Mouse (Mus musculus) neutrophil, adult 5-6 weeks (primary cell): Measurements from ENCODE around the gene Gm10491. TPM values are rescaled to one million over a fixed set of nuclear protein-coding genes. Genes with fewer than 3 reads are reported as not detected.
"Not testable (repeated sequence)": the region's sequence is repeated elsewhere in the genome, so short reads cannot be mapped to it uniquely, and the experiment has no call there.

Experiments
- ATAC-seq: fragments of 151-379, 151-347 bp; 2 replicates; pipeline ENCODE4 v1.8.0; 2017; ENCODE audit warnings: mild to moderate bottlenecking, moderate TSS enrichment; ENCODE audit not compliant: insufficient number of reproducible peaks, poor library complexity, low FRiP score, severe bottlenecking; ENCODE audit errors: extremely low read depth
- total RNA-seq: library from RNA; stranded (forward); fragments of 200-1000 nt; gene quantifications from 2 replicates; pipeline ENCODE4 v1.2.3, GENCODE M21; 2017

Gene Gm10491
- not detected in 2 replicates for total RNA-seq

DNA sequence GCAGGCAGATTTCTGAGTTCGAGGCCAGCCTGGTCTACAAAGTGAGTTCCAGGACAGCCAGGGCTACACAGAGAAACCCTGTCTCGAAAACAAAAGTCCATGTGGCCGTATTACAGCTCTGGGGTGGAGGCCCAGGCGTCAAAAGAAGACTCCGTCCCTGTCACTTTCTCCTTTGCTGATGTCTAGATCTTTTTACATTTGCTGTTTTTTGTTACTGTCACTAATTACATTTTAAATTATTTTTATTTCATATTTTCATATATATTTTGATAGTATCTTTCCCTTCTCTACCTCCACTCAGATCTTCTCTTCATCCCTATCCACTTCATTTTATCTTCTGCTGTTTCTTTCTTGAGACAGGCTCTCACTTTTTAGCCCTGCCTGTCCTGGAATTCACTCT, at the start of gene Gm10491:
Gene Gm10491 (minus strand): TSS at position 101 of the 400 bp plus-strand sequence.
- no peak for ATAC-seq

GRCm38 (mm10) chrX:7950091-7950490, 42.5 kb upstream of the Gm10491 start:
- no peak for ATAC-seq

- peak; percentile 93 for ATAC-seq
These were observed 40.4 kb upstream of the Gm10491 start for GRCm38 (mm10) chrX:7947900-7948492.

GRCm38 (mm10) chrX:7947108-7947899, 39.7 kb upstream of the Gm10491 start, which contains the start of gene Hdac6:
Hdac6 (minus strand) TSS chrX:7947889.
- ATAC-seq, result no peak

GRCm38 (mm10) chrX:7945618-7946017, 38.0 kb upstream of the Gm10491 start:
- no peak for ATAC-seq

DNA sequence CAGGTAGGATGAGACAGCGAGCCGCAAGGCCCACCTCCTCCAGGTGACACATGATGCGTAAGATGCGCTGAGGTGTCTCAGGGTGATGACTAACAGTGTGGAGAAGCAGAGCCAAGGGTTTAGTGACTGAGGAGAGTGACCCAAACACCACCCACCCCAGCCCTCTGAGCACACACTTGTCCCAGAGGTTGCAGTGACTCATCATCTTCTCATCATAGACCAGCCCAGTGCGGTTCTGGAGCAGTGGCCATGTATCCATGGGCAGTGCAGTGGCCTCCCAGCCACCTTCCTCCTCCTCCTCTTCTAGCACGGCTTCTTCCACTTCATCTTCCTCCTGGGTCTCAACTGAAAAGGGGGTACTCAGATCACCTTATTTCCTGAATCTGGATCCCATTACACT, 30.0 kb upstream of the Gm10491 start:
- no peak for ATAC-seq

- ATAC-seq, result no peak
These were observed 29.2 kb upstream of the Gm10491 start for GRCm38 (mm10) chrX:7936874-7937273.

DNA sequence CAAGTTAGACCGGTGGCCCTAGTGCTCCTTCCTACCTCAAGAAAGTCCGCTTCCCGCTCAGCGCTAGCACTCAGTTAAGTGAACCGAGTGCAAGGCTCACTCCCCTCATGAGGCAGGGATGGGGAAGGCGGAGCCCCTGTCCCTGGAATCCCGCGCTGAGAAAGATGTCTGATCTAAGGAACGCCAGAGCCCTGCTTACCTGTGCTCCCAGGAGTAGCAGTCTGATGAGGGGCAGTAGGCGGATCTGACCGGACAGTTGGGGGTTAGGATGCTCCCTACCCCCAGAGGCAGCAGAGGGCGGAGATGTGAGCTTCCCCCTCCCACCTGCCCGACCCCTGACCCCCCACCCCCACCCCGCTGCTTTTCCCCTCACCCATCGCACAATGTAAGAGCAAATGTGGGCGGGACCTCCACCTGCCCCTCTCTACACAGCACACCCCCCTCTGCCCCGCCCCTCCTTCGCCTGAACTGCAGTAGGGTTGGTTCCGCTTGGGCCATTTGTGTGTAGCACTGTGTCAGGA, 20.7 kb upstream of the Gm10491 start, which contains the start of gene Eras:
Gene Eras (minus strand): TSS at position 338 of the 521 bp plus-strand sequence.
- no peak for ATAC-seq

GRCm38 (mm10) chrX:7927116-7927515, 19.5 kb upstream of the Gm10491 start:
- ATAC-seq, result no peak

- no peak for ATAC-seq
These were observed 18.6 kb upstream of the Gm10491 start for GRCm38 (mm10) chrX:7926266-7926665.

- ATAC-seq, result no peak
These were observed 14.4 kb upstream of the Gm10491 start for GRCm38 (mm10) chrX:7922032-7922431.

DNA sequence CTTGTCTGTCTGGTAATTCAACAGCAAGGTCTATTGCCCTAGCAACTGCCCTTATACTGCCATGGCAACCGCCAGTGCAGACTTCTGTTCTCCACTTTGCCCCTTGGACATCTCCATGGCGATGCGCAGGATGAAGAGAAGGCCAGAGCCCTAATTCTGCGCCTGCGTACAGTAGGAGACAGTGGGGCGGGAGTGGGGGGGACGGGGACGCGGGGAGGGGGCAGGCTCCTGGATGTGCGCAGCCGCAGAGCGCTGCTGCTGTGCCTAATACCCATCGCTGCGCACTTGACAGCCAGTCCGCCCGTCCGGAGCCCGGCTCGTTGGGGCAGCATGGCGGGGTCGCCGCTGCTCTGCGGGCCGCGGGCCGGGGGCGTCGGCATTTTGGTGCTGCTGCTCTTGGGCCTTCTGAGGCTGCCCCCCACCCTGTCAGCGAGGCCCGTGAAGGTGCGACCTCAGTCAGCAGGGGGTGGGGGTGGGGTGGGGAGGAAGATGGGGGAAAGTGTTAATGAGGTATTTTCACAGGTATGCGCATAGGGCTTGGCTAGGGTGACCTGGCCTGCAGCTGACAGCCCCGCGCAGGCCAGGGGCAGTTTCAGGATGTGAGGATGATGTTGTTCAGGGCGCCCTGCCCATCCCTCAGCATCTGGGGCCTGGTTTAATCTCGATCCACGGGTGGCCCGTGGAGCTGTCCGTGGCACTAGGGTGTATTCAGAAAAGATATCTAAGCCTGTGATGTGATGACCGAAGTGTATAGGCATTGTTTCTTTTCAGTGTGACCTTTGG, 12.2 kb upstream of the Gm10491 start, which contains the start of gene Pcsk1n:
Gene Pcsk1n (plus strand): TSS at position 222 of the 783 bp plus-strand sequence.
- ATAC-seq, result no peak

DNA sequence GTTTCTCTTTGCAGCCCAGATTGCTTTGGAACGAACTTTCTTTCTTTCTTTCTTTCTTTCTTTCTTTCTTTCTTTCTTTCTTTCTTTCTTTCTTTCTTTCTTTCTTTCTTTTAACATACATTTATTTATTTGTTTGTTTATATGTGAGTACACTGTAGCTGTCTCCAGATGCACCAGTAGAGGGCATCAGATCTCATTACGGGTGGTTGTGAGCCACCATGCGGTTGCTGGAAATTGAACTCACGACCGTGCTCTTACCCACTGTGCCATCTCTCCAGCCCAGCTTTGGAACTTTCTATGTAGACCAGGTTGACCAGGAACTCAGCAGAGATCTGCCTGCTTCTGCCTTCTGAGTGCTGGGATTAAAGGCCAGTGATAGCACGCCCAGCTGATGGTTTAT, 10.3 kb upstream of the Gm10491 start:
- ATAC-seq, result not testable (repeated sequence)

- ATAC-seq, result peak; percentile 51; the same call in 1 of the 2 replicates
These were observed 8.0 kb upstream of the Gm10491 start for GRCm38 (mm10) chrX:7915669-7916068.

DNA sequence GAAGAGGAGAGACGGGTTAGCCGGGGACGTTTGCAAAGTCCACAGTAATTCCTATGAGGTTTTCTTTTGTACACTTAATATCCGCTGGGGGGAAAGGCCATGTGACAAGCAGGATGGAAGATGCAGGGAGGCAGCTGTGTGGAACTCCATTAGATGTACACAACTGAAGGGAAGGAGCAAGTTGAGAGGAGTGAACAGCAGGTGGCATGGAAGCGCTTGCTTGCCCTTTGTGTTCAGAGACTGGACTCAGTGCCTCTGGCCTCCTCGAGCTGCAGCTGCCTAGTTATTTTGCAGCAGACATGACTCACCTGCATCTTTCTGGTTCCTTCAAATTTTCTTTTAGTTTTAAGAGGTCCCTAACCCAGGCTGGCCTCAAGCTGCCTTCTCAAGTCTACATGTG, 2.8 kb upstream of the Gm10491 start:
- no peak for ATAC-seq

DNA sequence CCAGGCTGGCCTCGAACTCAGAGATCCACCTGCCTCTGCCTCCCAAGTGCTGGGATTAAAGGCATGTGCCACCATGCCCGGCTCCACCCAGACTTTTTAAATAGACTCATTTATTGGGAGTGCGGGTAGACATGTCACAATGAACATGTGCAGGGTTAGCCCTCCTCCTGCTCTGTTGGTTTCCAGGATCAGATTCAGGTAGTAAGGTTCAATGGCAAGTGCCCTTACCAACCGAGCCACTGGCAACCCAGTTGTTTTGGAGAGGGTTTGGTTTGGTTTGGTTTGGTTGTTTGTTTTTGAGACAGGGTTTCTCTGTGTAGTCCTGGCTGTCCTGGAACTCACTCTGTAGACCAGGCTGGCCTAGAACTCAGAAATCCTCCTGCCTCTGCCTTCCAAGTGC, 1.6 kb upstream of the Gm10491 start, which contains the start of gene Gm10490:
Gene Gm10490 (plus strand): TSS at position 301 of the 400 bp plus-strand sequence.
- not testable (repeated sequence) for ATAC-seq

GRCm38 (mm10) chrX:7904441-7904840, 3.2 kb downstream of the Gm10491 start:
- ATAC-seq, result no peak

DNA sequence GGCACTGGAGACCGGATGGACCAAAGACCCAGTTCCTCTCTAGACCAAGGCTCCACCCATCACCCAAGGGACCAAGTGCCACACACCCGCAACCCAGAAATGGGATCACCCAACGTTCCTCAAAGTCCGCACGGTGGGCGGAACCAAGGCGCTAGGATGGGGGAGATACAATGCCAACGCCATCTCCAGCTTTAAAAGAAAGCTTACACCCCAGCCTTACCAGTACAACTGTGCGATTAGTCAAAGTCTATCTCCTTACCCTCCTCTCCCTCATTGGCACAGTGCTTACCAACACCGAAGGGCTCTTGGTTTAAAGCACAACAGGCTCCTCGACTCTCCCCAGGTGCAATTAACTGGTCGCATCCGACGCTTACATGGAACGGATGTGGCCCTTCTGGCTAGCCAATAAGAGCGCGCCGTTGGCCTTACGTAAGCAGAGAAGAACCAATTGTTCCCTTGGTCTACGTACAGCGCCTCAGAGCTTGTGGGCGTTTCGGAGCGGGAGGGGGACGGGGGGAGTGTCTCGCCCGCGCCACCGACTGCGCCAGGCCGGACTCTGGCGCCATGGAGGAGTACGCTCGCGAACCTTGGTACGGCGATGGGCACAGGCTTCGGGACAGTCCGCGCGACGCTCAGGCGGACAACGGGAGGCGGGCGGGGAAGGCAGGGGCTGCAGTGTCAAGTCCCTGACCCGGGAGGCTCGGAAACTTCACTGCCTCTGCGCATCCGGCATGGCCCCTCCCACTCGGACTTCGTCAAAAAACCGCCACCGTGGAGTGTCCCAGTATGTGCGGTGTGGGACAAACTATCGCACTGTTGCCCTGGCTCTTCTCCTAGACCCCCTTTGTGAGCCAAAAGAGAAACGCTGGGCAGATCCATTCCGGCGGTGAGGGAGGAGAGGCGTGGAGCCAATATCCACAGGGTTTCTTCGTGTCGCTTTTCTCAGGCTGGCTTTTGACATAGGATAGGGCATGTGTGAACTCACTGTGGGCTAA, 8.5 kb downstream of the Gm10491 start, which contains the start of the genes Pqbp1 and Timm17b:
Gene Pqbp1 (minus strand): TSS at position 390 of the 995 bp plus-strand sequence.
Gene Timm17b (plus strand): TSS at position 478 of the 995 bp plus-strand sequence.
- peak; percentile 93 for ATAC-seq
